Mouse (Mus musculus): ENCODE data around the gene Ep300. TPM values are rescaled to one million over a fixed set of nuclear protein-coding genes. Genes with fewer than 3 reads are reported as not detected.
"Not testable (repeated sequence)": the region's sequence is repeated elsewhere in the genome, so short reads cannot be mapped to it uniquely, and the experiment has no call there.

Gene Ep300
- total RNA-seq, 2 experiments from 2014 or later: 26.9 to 34.6 TPM

DNA sequence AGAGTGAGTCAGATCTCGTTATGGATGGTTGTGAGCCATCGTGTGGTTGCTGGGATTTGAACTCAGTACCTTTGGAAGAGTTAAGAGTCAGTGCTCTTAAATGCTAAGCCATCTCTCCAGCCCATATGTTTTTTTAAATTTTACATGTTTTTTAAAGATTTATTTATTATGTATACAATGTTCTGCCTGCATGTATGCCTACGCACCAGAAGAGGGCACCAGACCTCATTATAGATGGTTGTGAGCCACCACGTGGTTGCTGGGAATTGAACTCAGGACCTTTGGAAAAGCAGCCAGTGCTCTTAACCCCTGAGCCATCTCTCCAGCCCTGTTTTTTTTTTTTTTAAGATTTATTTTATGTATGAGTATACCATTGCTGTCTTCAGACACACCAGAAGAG, 116.2 kb downstream of the Ep300 start:
- not testable (repeated sequence) for DNase-seq

Small RNA genes lying within 50 kb of the gene (microRNA-seq; reads per million reads assigned to microRNA genes)
- gene Gm23880 (ENCODE audit: borderline replicate concordance in 2 of 2): 0 reads per million in 2 experiments

Other genes with a start within 250 kb of the Ep300 start
- gene Slc25a17, start 224.5 kb upstream of the Ep300 start, total RNA-seq (2021): 10 to 100 TPM in 1 of 2 experiments, 1 to 10 TPM in 1; 9.3 to 12.5 TPM
- gene St13, start 185.3 kb upstream of the Ep300 start, total RNA-seq (2021): 10 to 100 TPM; 84.6 to 87.8 TPM
- 1 to 10 TPM; 6.5 to 6.7 TPM for gene Xpnpep3, start 185.2 kb upstream of the Ep300 start, total RNA-seq (2021)
- gene Dnajb7, start 177.1 kb upstream of the Ep300 start, total RNA-seq (2021): not detected
- 100 to 1,000 TPM in 1 of 2 experiments, 10 to 100 TPM in 1; 97.2 to 104 TPM for gene Rbx1, start 119.1 kb upstream of the Ep300 start, total RNA-seq (2021)
- 1 to 10 TPM; 5.7 to 7.0 TPM for gene L3mbtl2, start 78.5 kb downstream of the Ep300 start, total RNA-seq (2021)
- 1 to 10 TPM in 1 of 2 experiments, under 1 TPM in 1; 0.70 to 1.2 TPM for gene Chadl, start 111.9 kb downstream of the Ep300 start, total RNA-seq (2021)
- 10 to 100 TPM; 29.1 to 29.5 TPM for gene Zc3h7b, start 159.7 kb downstream of the Ep300 start, total RNA-seq (2021)
- gene Rangap1, start 160.2 kb downstream of the Ep300 start, total RNA-seq (2021): 10 to 100 TPM; 18.7 to 23.1 TPM
- gene Tef, start 217.1 kb downstream of the Ep300 start, total RNA-seq (2021): 100 to 1,000 TPM; 113 to 168 TPM